Mouse (Mus musculus) liver, postnatal 0 days (tissue): ENCODE measurements at regions not wholly inside any gene's neighbourhood (a gene's known extent, or its start where the extent isn't known, plus 50 kb on each side); places are given as distances from the start of the nearest gene placed in this dataset.

Experiments used
- ATAC-seq: fragments of 200-750 bp; cut with Nextera tagmentation; 2 replicates; pipeline ENCODE4 v1.8.0; 2017; ENCODE audit warnings: mild to moderate bottlenecking, moderate library complexity
- DNase-seq: peaks from one replicate; pipeline ENCODE4 v3.0.0-alpha.2; 2016
- H3K27ac ChIP-seq: fragments of 300-500 bp; sonication (generic); 2 replicates; pipeline ENCODE4 v1.5.1; 2014; ENCODE audit warnings: antibody characterized with exemption, moderate library complexity, mild to moderate bottlenecking, low read depth
- H3K27me3 ChIP-seq: fragments of 300-500 bp; sonication (generic); 2 replicates; pipeline ENCODE4 v1.6.1; 2014; ENCODE audit warnings: low read length, control low read depth, mixed read lengths; ENCODE audit not compliant: insufficient read depth
- H3K36me3 ChIP-seq: fragments of 300-500 bp; sonication (generic); replicated peaks from 2 replicates; pipeline ENCODE4 v1.6.1; 2014; ENCODE audit warnings: mild to moderate bottlenecking, control low read depth, low read length, moderate library complexity, mixed read lengths; ENCODE audit not compliant: insufficient read depth
- H3K4me1 ChIP-seq: fragments of 300-500 bp; sonication (generic); 2 replicates; pipeline ENCODE4 v1.6.1; 2014; ENCODE audit warnings: antibody characterized with exemption, mild to moderate bottlenecking, control low read depth; ENCODE audit not compliant: insufficient read depth
- H3K4me2 ChIP-seq: fragments of 300-500 bp; sonication (generic); 2 replicates; pipeline ENCODE4 v1.6.1; 2014; ENCODE audit warnings: low read depth, mild to moderate bottlenecking, low read length, moderate library complexity, mixed read lengths
- H3K4me3 ChIP-seq: fragments of 300-500 bp; sonication (generic); 2 replicates; pipeline ENCODE4 v1.5.1; 2014; ENCODE audit warnings: low read depth, low read length
- H3K9ac ChIP-seq: fragments of 300-500 bp; sonication (generic); replicated peaks from 2 replicates; pipeline ENCODE4 v1.6.1; 2014; ENCODE audit warnings: mild to moderate bottlenecking, moderate library complexity
- H3K9me3 ChIP-seq: fragments of 300-500 bp; sonication (generic); 2 replicates; pipeline ENCODE4 v1.6.1; 2016; ENCODE audit warnings: mild to moderate bottlenecking, control low read depth, low read length, mixed read lengths
- CTCF ChIP-seq: sonication (generic); IDR thresholded peaks from 2 replicates; pipeline ENCODE4 v1.5.1; 2016; ENCODE audit warnings: antibody characterized with exemption, low read depth
- EP300 ChIP-seq: IDR thresholded peaks from 2 replicates; pipeline ENCODE4 v1.6.1; 2016; ENCODE audit warnings: antibody characterized with exemption, low read depth, mild to moderate bottlenecking
- WGBS: fragments of 180-500 bp; shearing (Covaris S2); extraction: QIAGEN DNeasy Blood & Tissue Kit; methylation state at CpG from one replicate; pipeline ENCODE4 v1.1.7; 2014; ENCODE audit not compliant: insufficient replicate concordance; 5-methylcytosine and 5-hydroxymethylcytosine counted together

DNA sequence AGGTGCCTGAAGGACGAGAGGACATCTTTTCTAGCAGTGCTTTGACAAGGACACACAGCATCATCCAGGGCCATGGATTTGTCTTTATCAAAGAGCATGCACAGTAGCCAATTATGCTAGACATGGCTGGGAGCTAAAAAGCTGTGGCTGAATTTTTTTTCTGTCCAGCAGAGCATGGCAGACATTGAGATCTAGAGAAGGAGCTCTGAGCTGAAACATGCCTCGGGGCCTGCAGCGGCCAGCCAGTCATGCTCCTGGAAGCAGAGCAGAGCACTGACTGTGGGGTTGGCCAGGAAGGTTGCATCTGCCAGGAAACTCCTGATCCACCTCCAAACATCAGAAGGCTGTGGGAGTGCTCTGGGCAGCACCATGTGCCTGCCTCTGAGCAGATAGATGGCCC, 580.5 kb downstream of the Tbc1d22a start:
- DNase-seq (no peak), ATAC-seq (no peak)
- no peak overlapping the region for H3K4me2 ChIP-seq
- no peak overlapping the region for H3K27ac ChIP-seq
- 69% methylated on average over 3 of the region's 3 CpGs for WGBS
- no peaks in the 10 kb centered on the region for H3K4me1 ChIP-seq
- H3K9me3 ChIP-seq = no peaks in the 10 kb centered on the region
- no peak for TF ChIP-seq CTCF
- TF ChIP-seq EP300 = no peak
- H3K4me3 ChIP-seq = no peak overlapping the region
- no peak overlapping the region for H3K9ac ChIP-seq
- no peaks in the 10 kb centered on the region for H3K27me3 ChIP-seq
- H3K36me3 ChIP-seq = no peaks in the 10 kb centered on the region

DNA sequence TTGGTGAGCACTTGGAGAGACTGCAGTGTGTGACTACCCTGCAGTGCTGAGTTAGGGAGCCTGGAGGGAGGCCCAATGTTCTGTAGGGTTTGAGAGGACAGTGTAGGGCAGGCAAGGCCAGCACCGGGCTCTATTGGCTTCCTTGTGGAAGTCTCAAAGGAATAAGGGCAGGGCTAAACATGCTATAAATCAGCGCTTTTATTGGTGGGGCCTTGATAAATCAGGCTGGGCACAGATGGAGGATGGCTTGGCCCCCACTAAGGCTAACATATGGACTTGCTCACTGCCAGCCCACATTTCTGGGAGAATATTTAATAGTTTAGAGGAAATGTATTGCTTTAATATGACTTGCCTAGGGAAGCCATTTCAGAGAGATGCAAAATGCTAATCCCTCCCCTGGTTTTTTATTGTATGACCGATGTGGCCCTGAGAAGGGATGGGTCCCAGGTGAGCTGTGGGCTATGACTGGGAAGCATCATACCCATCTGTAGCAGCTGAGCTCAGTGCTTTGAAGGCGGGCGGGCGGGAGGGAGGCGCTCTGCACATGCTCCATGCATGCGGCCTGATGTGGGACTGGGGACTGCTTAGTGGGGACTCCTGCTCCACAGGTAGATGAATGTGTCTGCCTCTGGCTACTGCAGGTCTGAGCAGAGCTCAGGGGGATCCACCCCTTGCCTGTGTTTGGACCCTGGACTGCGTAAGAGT, 584.4 kb downstream of the Tbc1d22a start:
- Histone ChIP-seq H3K36me3 (no peaks in the 10 kb centered on the region), H3K9ac (no peak overlapping the region), H3K4me1 (no peaks in the 10 kb centered on the region), H3K27me3 (no peaks in the 10 kb centered on the region), H3K27ac (no peak overlapping the region), H3K4me3 (no peak overlapping the region), H3K4me2 (no peak overlapping the region), H3K9me3 (no peaks in the 10 kb centered on the region)
- no peak for DNase-seq
- no peak for ATAC-seq
- TF ChIP-seq EP300 (no peak), CTCF (no peak)
- WGBS = 75% methylated on average over 9 of the region's 9 CpGs

DNA sequence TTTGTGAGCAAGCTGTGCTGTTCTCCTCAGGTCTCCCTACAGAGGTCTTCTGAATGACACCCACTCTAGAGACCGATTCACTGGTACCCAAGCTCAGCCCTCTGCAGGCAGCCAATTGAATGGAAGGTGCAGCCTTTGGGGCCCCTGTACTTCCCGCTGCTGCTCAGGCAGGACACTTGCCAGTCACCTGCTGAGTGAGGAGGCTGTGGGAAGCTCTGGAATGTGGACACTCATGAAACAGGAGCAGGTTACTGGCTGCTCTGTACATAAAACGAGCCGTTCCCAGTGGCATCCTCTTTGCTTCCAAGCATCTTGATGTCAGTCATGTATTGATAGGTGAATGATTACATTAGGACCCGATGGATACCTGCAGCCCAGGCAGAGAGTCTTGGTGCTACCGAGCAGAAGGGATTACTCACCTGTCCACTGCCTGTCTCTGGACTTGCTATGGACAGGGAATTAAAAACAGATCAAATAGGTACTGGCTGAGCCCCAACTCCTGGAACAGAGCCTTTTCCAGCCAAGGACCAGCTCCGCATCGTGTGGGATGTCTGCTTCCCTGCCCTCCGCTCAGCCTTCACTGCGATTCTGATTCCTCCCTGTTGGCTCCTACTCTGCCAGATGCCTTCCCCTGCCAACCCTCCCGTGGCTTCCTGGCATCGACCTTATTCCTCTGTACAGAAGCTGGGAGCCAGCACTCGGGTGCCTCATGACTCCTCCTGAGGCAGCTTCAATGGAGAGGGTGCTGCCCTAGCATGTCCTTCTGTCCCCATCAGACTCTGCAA, 593.2 kb downstream of the Tbc1d22a start:
- TF ChIP-seq EP300 = no peak
- TF ChIP-seq CTCF = no peak
- Histone ChIP-seq H3K4me3 (no peak overlapping the region), H3K9ac (no peak overlapping the region), H3K27me3 (no peaks in the 10 kb centered on the region), H3K4me2 (no peak overlapping the region), H3K27ac (no peak overlapping the region), H3K36me3 (no peaks in the 10 kb centered on the region), H3K4me1 (no peaks in the 10 kb centered on the region), H3K9me3 (no peaks in the 10 kb centered on the region)
- no peak for ATAC-seq
- no peak for DNase-seq
- WGBS = 58% methylated on average over 13 of the region's 13 CpGs

DNA sequence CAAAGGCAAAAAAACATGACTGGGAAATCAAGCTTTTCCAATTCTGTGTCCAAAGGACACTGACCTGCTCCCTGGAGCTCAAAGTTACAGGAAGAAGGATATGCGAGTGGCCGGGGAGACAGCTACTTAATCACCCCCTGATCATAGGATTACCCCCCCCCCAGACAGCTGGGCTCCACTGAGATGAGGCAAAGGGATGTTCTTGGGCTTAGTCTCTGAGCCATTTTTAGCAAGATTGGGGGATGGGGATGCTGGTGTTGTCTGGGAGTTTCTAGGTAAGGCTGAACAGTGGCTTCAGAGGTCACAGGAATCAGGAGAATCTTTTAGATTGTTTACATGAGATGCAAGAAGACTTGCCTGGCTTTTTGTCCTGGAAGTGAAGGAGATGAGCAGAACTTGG, 597.6 kb downstream of the Tbc1d22a start:
- Histone ChIP-seq H3K4me3 (no peak overlapping the region), H3K4me1 (no peaks in the 10 kb centered on the region), H3K4me2 (no peak overlapping the region), H3K36me3 (no peaks in the 10 kb centered on the region), H3K9me3 (no peaks in the 10 kb centered on the region), H3K27me3 (no peaks in the 10 kb centered on the region), H3K27ac (no peak overlapping the region), H3K9ac (no peak overlapping the region)
- ATAC-seq = no peak
- no peak for TF ChIP-seq EP300
- TF ChIP-seq CTCF = no peak
- WGBS = 75% methylated on average over 2 of the region's 2 CpGs
- DNase-seq = no peak

DNA sequence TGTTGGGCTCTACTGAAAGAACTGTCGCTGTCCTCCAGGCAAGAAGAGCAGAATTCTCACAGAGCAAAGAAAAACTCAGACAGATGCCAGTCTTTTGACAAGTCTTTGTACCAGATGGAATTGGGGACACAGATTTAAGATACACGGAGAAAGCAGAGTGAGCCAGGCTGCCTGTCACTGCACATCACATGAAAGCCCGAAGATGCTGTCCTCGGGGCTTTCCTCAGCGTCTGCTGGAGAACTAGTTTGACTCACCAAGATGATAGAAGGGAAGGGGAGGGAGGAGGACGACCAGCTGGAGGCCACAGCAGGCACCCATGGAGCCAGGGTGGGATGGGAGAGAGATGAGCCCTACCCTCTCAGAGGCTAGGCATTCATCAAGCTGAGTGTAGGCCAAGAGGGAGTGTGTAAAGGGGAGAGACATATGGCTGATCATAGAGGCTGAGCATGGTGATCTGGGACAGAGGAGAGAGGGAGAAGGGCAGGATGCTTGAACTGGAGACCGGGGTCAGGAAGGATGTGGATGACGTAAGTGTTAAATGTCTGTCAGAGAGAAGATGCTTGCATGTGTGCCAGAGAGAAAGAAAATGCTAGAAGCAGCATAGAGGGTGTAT, 600.7 kb downstream of the Tbc1d22a start:
- Histone ChIP-seq H3K4me1 (no peaks in the 10 kb centered on the region), H3K27me3 (no peaks in the 10 kb centered on the region), H3K27ac (no peak overlapping the region), H3K4me3 (no peak overlapping the region), H3K9me3 (no peaks in the 10 kb centered on the region), H3K9ac (no peak overlapping the region), H3K4me2 (no peak overlapping the region), H3K36me3 (no peaks in the 10 kb centered on the region)
- ATAC-seq (no peak), DNase-seq (no peak)
- 61% methylated on average over 8 of the region's 8 CpGs for WGBS
- TF ChIP-seq CTCF (no peak), EP300 (no peak)

DNA sequence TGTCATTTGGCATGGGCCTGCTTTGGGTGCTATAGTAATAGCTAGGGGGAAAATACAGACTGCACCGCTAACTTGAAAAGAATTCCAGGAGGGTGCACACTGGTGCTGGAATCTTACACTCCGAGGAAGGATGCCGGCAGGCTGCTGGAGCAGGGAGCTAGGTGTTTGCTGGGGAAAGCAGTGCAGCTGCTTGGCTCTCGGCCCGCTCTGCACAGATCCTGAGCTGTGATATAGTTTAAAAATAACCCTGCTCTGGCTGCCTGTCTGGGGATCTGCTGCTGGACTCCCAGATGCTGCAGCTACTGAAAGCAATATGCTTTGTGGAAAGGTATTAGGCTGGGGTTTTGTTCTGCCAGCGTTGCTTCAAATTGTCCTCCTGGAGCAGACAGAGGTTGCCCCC, 621.7 kb downstream of the Tbc1d22a start:
- no peak for ATAC-seq
- 58% methylated on average over 6 of the region's 6 CpGs for WGBS

More for the DNA sequence above, 621.7 kb downstream of the Tbc1d22a start:
- Histone ChIP-seq H3K9ac (no peak overlapping the region), H3K27ac (no peak overlapping the region), H3K9me3 (no peaks in the 10 kb centered on the region), H3K4me3 (no peak overlapping the region), H3K4me1 (no peaks in the 10 kb centered on the region), H3K36me3 (no peaks in the 10 kb centered on the region), H3K27me3 (no peaks in the 10 kb centered on the region), H3K4me2 (no peak overlapping the region)
- DNase-seq = no peak
- TF ChIP-seq CTCF (no peak), EP300 (no peak)
